Mouse (Mus musculus): ENCODE measurements around the gene Fcho2. TPM values are rescaled to one million over a fixed set of nuclear protein-coding genes. Genes with fewer than 3 reads are reported as not detected.
A peak's percentile ranks its signal among the peaks of the same experiment; 100 is the strongest.
"Not testable (repeated sequence)": the region's sequence is repeated elsewhere in the genome, so short reads cannot be mapped to it uniquely, and the experiment has no call there.

The Fcho2 gene
- total RNA-seq (2015) = 41.8 and 51.1 TPM in 2 replicates
- 10.7 and 15.9 TPM in 2 replicates for total RNA-seq (2017)

GRCm38 (mm10) chr13:98815147-98815785, at the start of gene Fcho2:
Gene Fcho2, minus strand, starts transcription at chr13:98815449.
- peak; percentile 76 for ATAC-seq (replicated peaks; ENCODE audit: poor library complexity)

- ATAC-seq (replicated peaks; ENCODE audit: poor library complexity) = no peak
Observed at GRCm38 (mm10) chr13:98855291-98855690, 40.0 kb upstream of the Fcho2 start.

- no peak for ATAC-seq (replicated peaks; ENCODE audit: poor library complexity)
Observed at GRCm38 (mm10) chr13:98845794-98846193, 30.5 kb upstream of the Fcho2 start.

DNA sequence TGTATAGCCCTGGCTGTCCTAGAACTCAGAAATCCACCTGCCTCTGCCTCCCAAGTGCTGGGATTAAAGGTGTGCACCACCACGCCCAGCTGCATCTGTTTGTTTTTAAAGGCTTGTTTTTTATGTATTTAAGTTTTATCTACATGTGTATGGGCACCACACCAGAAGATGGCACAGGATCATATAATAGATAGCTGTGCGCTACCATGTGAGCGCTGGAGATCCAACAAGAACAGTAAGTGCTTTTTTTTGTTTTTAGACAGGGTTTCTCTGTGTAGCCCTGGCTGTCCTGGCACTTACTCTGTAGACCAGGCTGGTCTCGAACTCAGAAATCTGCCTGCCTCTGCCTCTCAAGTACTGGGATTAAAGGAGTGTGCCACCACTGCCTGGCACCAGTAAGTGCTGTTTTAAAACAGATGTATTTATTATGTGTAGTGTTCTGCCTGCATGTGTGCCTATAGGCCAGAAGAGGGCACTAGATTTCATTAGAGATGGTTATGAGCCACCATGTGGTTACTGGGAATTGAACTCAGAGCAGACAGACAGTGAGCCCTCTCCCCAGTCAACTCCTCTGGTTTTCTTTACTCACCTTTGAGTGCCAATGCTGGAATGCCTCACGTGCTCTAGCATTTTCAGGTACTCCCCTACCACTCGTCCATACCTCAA, 21.3 kb upstream of the Fcho2 start:
- ATAC-seq (replicated peaks; ENCODE audit: poor library complexity) = peak; percentile 59

GRCm38 (mm10) chr13:98835740-98836139, 20.5 kb upstream of the Fcho2 start:
- peak; percentile 62 for ATAC-seq (replicated peaks; ENCODE audit: poor library complexity)

DNA sequence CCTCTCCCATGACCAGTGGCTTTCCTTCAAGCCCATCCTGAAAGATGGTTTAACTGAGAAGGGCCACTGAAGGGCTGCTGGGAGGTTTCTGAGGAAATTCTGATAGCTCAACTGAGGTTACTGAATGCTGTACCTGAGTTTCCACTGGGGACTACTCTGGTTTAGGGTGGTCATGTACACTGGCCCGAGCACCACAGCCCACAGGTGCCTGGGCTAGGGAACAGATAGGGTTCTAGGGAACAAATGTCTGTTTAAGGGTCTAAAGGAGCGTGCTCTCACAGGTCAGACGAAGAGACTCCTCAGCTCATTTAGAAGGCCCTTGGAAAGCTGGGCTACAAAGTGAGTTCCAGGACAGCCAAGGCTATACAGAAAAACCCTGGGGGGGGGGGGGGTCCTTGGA, 19.5 kb upstream of the Fcho2 start:
- ATAC-seq (replicated peaks; ENCODE audit: poor library complexity) = no peak

- ATAC-seq (replicated peaks; ENCODE audit: poor library complexity) = no peak
Observed at GRCm38 (mm10) chr13:98834199-98834598, 18.9 kb upstream of the Fcho2 start.

- peak; percentile 72 for ATAC-seq (replicated peaks; ENCODE audit: poor library complexity)
Observed at GRCm38 (mm10) chr13:98832451-98833450, 17.5 kb upstream of the Fcho2 start.

GRCm38 (mm10) chr13:98829026-98829425, 13.8 kb upstream of the Fcho2 start:
- not testable (repeated sequence) for ATAC-seq (replicated peaks; ENCODE audit: poor library complexity)

DNA sequence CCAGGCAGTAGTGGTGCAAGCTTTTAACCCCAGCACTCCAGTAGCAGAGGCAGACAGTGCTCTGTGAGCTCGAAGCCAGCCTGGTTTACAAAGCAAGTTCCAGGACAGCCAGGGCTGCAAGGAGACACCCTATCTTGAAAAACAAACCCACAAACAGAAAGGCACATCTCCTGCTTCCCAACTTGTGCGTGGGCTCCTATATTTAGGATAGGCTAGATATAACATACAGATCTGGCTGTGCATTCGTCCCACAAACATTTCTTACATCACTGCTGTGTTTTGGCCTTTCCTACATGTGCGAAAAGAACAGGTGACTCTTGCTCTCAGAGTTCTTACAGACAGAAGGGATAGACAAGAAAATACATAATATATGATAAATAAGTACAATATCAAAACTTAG, 10.3 kb upstream of the Fcho2 start:
- no peak for ATAC-seq (replicated peaks; ENCODE audit: poor library complexity)

DNA sequence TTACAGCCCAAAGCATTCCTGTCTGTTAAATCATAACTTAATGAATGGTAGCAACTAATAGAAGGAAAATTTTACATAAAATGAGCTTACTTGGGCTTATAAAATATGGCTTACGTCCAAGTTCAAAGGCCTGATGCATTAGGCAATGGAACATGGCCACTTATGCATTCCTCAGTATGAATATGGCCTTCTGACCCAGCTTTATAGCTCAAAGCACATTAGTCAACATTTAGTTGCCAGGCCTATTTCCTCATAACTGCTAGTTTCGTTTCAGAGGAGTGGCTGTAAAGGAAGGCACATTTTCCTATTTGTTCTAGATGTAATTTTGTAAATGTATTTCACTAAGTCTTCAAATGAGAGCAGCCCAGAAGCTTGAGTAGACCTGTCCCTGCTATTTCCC, 3.8 kb upstream of the Fcho2 start:
- no peak for ATAC-seq (replicated peaks; ENCODE audit: poor library complexity)

GRCm38 (mm10) chr13:98818205-98818604, 3.0 kb upstream of the Fcho2 start:
- ATAC-seq (replicated peaks; ENCODE audit: poor library complexity) = no peak

- ATAC-seq (replicated peaks; ENCODE audit: poor library complexity) = no peak
Observed at GRCm38 (mm10) chr13:98817766-98818165, 2.5 kb upstream of the Fcho2 start.

- not testable (repeated sequence) for ATAC-seq (replicated peaks; ENCODE audit: poor library complexity)
Observed at GRCm38 (mm10) chr13:98816981-98817660, 1.9 kb upstream of the Fcho2 start.

DNA sequence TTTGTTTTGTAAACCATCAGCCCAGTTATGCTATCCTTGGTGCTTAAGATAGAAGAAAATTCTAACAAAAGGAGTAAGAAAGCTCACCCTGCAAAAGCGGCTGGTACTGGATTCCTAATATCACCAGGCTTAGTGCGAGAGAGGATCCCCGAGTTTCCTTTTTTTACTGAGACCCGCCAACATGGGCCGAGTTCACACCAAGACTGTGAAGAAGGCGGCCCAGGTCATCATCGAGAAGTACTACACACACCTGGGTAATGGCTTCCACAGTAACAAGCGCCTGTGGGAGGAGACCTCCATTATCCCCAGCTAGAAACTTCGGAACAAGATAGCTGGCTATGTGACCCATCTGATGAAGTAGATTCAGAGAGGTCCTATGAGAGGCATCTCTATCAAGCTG, 1.3 kb upstream of the Fcho2 start:
- ATAC-seq (replicated peaks; ENCODE audit: poor library complexity) = no peak

GRCm38 (mm10) chr13:98814275-98815040, 791 bp downstream of the Fcho2 start:
- ATAC-seq (replicated peaks; ENCODE audit: poor library complexity) = peak; percentile 6; the same call in 1 of the 2 replicates

DNA sequence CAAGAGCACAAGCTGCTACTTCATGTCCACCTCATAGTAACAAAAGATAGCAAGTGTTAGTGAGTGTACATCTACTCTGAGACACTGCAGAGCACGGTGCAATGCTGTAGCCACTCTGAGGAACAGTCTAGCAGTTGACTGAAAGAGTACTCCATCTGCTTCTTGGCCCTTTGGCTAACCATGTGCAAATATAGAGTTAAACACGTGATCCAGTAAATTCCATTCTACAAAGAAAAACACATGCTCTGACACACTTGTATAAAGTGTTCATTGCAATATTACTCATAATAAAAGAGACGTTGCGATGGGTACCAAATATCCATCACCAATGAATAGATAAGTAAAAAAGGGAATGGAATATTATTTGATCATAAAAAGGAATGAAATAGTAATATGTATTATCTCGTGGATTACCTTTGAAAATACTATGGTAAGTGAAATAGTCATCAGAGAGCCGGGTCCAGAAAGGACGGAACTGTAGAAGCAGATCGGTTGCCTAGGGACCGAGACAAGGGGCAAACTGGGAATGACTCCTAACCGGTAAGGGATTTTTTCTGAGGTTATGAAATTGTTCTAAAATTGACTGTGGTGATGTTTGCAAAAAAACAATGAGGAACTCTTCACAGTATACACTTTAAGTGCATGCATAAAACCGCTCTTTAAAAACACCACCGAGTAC, 1.5 kb downstream of the Fcho2 start:
- ATAC-seq (replicated peaks; ENCODE audit: poor library complexity) = no peak

DNA sequence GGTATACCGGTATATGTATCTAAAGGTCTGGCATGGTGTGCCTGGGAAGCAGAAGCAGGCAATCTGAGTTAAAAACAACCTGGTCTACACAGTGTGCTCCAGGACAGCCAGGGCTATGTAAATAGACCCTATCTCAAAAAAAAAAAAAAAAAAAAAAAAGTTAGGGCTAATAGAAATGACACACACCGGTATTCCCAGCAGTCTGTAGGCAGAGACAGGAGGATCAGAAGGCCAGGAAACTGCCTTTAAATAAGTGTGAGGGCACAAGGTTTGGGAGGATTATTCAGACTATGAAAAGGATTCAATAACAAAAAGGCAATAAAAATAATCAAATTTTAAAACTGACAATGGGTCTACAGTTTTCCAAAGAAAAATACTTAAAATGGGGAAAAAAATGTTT, 2.1 kb downstream of the Fcho2 start:
- no peak for ATAC-seq (replicated peaks; ENCODE audit: poor library complexity)

- ATAC-seq (replicated peaks; ENCODE audit: poor library complexity) = no peak
Observed at GRCm38 (mm10) chr13:98812285-98812684, 3.0 kb downstream of the Fcho2 start.

All from megakaryocyte progenitor cell, adult 5-6 weeks (primary cell).